Mouse (Mus musculus) limb, embryonic 15.5 days (tissue): ENCODE data around the gene Fam186a. TPM values are rescaled to one million over a fixed set of nuclear protein-coding genes. Genes with fewer than 3 reads are reported as not detected.
"Not testable (repeated sequence)": the region's sequence is repeated elsewhere in the genome, so short reads cannot be mapped to it uniquely, and the experiment has no call there.

Source experiments
- ATAC-seq: fragments of 200-750 bp; cut with Nextera tagmentation; 2 replicates; pipeline ENCODE4 v1.8.0; 2017; ENCODE audit warnings: low read depth, moderate TSS enrichment; ENCODE audit not compliant: insufficient number of reproducible peaks, low FRiP score, low TSS enrichment
- H3K27ac ChIP-seq: fragments of 300-500 bp; sonication (generic); 2 replicates; pipeline ENCODE4 v1.5.1; 2015; ENCODE audit warnings: moderate library complexity, mild to moderate bottlenecking, inconsistent platforms
- H3K27me3 ChIP-seq: fragments of 300-500 bp; sonication (generic); 2 replicates; pipeline ENCODE4 v1.6.1; 2015; ENCODE audit warnings: inconsistent platforms
- H3K36me3 ChIP-seq: fragments of 300-500 bp; sonication (generic); 2 replicates; pipeline ENCODE4 v1.6.1; 2015; ENCODE audit warnings: inconsistent platforms
- H3K4me1 ChIP-seq: fragments of 300-500 bp; sonication (generic); 2 replicates; pipeline ENCODE4 v1.6.1; 2015; ENCODE audit warnings: inconsistent platforms
- H3K4me2 ChIP-seq: fragments of 300-500 bp; sonication (generic); 2 replicates; pipeline ENCODE4 v1.6.1; 2015; ENCODE audit warnings: mild to moderate bottlenecking, inconsistent platforms
- H3K4me3 ChIP-seq: fragments of 300-500 bp; sonication (generic); 2 replicates; pipeline ENCODE4 v1.5.1; 2015; ENCODE audit warnings: mild to moderate bottlenecking, inconsistent platforms
- H3K9ac ChIP-seq: fragments of 300-500 bp; sonication (generic); 2 replicates; pipeline ENCODE4 v1.6.1; 2015; ENCODE audit warnings: inconsistent platforms
- H3K9me3 ChIP-seq: fragments of 300-500 bp; sonication (generic); 2 replicates; pipeline ENCODE4 v1.6.1; 2016; ENCODE audit warnings: inconsistent platforms
- WGBS: fragments of 180-500 bp; shearing (Covaris S2); methylation state at CpG from one replicate; pipeline ENCODE4 v1.1.7; 2015; 5-methylcytosine and 5-hydroxymethylcytosine counted together
- polyA plus RNA-seq: library from polyadenylated mRNA; unstranded; fragments of >200 nt; fragmentation: Nextera tagmentation; extraction: Ambion mirVana; gene quantifications from 2 replicates; pipeline ENCODE4 v1.2.1, GENCODE M21; 2015

Gene Fam186a
- polyA plus RNA-seq, 1 experiment from 2014 or later = not detected

- no peak for ATAC-seq
Observed at GRCm38 (mm10) chr15:99890412-99891236, 76.2 kb downstream of the Fam186a start.

GRCm38 (mm10) chr15:99889275-99889874, 77.5 kb downstream of the Fam186a start:
- Histone ChIP-seq H3K9ac (no peak overlapping the region), H3K4me2 (no peak overlapping the region), H3K9me3 (no peaks in the 10 kb centered on the region), H3K27me3 (no peaks in the 10 kb centered on the region), H3K4me1 (peaks cover 16% of the 10 kb centered on the region; the same call in 1 of the 2 replicates), H3K4me3 (no peak overlapping the region), H3K27ac (0 out of 2 replicates have a peak overlapping the region, but pooled peaks have one; percentile 2), H3K36me3 (no peaks in the 10 kb centered on the region)
- ATAC-seq = no peak
- 25% methylated on average over 8 of the region's 8 CpGs for WGBS

More at GRCm38 (mm10) chr15:99890412-99891236, 76.2 kb downstream of the Fam186a start:
- Histone ChIP-seq H3K27ac (no peak overlapping the region), H3K27me3 (no peaks in the 10 kb centered on the region), H3K4me2 (peak overlapping the region; percentile 25), H3K4me3 (no peak overlapping the region), H3K4me1 (peaks cover 16% of the 10 kb centered on the region; the same call in 1 of the 2 replicates), H3K9me3 (no peaks in the 10 kb centered on the region), H3K9ac (no peak overlapping the region), H3K36me3 (no peaks in the 10 kb centered on the region)
- WGBS = 34% methylated on average over 19 of the region's 19 CpGs

- 96% methylated on average over 2 of the region's 2 CpGs for WGBS
- H3K9ac ChIP-seq = not testable (repeated sequence)
Observed at GRCm38 (mm10) chr15:99887130-99887529, 79.7 kb downstream of the Fam186a start.

GRCm38 (mm10) chr15:99884038-99884437, 82.8 kb downstream of the Fam186a start:
- H3K36me3 ChIP-seq = no peaks in the 10 kb centered on the region
- no peaks in the 10 kb centered on the region for H3K4me1 ChIP-seq
- ATAC-seq = no peak
- no peak overlapping the region for H3K9ac ChIP-seq
- 89% methylated on average over 12 of the region's 12 CpGs for WGBS
- H3K4me3 ChIP-seq = no peak overlapping the region
- H3K9me3 ChIP-seq = no peaks in the 10 kb centered on the region
- no peaks in the 10 kb centered on the region for H3K27me3 ChIP-seq
- H3K27ac ChIP-seq = no peak overlapping the region
- no peak overlapping the region for H3K4me2 ChIP-seq

More at GRCm38 (mm10) chr15:99887130-99887529, 79.7 kb downstream of the Fam186a start:
- not testable (repeated sequence) for ATAC-seq, H3K4me2 ChIP-seq, H3K27me3 ChIP-seq, H3K36me3 ChIP-seq, H3K27ac ChIP-seq, H3K9me3 ChIP-seq, H3K4me3 ChIP-seq
- H3K4me1 ChIP-seq = peaks cover 16% of the 10 kb centered on the region; the same call in 1 of the 2 replicates

- 90% methylated on average over 5 of the region's 5 CpGs for WGBS
- Histone ChIP-seq H3K4me3 (no peak overlapping the region), H3K36me3 (no peaks in the 10 kb centered on the region), H3K4me1 (peaks cover 15% of the 10 kb centered on the region; the same call in 1 of the 2 replicates), H3K27me3 (no peaks in the 10 kb centered on the region), H3K27ac (no peak overlapping the region), H3K4me2 (no peak overlapping the region), H3K9ac (no peak overlapping the region), H3K9me3 (no peaks in the 10 kb centered on the region)
- no peak for ATAC-seq
Observed at GRCm38 (mm10) chr15:99878541-99878940, 88.3 kb downstream of the Fam186a start.

GRCm38 (mm10) chr15:99875334-99875869, 91.5 kb downstream of the Fam186a start, which contains the start of gene Lima1:
TSS of gene Lima1 (minus strand) at chr15:99875456.
- H3K4me3 ChIP-seq = peak within 1 kb of the TSS; percentile 70

GRCm38 (mm10) chr15:99874612-99875333, 92.1 kb downstream of the Fam186a start:
- ATAC-seq = peak; percentile 44; the same call in 1 of the 2 replicates
- WGBS = 5% methylated on average over 30 of the region's 30 CpGs
- H3K9ac ChIP-seq = peak overlapping the region; percentile 65
- H3K36me3 ChIP-seq = no peaks in the 10 kb centered on the region
- peak overlapping the region; percentile 70 for H3K4me3 ChIP-seq
- no peaks in the 10 kb centered on the region for H3K9me3 ChIP-seq
- H3K4me2 ChIP-seq = peak overlapping the region; percentile 97
- no peaks in the 10 kb centered on the region for H3K27me3 ChIP-seq
- H3K27ac ChIP-seq = 0 out of 2 replicates have a peak overlapping the region, but pooled peaks have one; percentile 18
- H3K4me1 ChIP-seq = peaks cover 15% of the 10 kb centered on the region; the same call in 1 of the 2 replicates

More at GRCm38 (mm10) chr15:99875334-99875869, 91.5 kb downstream of the Fam186a start, which contains the start of gene Lima1:
- H3K9me3 ChIP-seq = no peaks in the 10 kb centered on the region
- no peaks in the 10 kb centered on the region for H3K27me3 ChIP-seq
- no peaks in the 10 kb centered on the region for H3K36me3 ChIP-seq
- WGBS = 1% methylated on average over 36 of the region's 38 CpGs
- H3K9ac ChIP-seq = peak within 1 kb of the TSS; percentile 65
- peak; percentile 93 for ATAC-seq
- peak within 1 kb of the TSS; percentile 97 for H3K4me2 ChIP-seq
- H3K27ac ChIP-seq = 0 out of 2 replicates have a peak within 1 kb of the TSS, but pooled peaks have one; percentile 18
- peaks cover 15% of the 10 kb centered on the region; the same call in 1 of the 2 replicates for H3K4me1 ChIP-seq

GRCm38 (mm10) chr15:99872543-99872942, 94.3 kb downstream of the Fam186a start:
- Histone ChIP-seq H3K36me3 (no peaks in the 10 kb centered on the region), H3K4me2 (no peak overlapping the region), H3K27ac (no peak overlapping the region), H3K4me3 (no peak overlapping the region), H3K27me3 (no peaks in the 10 kb centered on the region), H3K9me3 (no peaks in the 10 kb centered on the region), H3K9ac (no peak overlapping the region), H3K4me1 (peaks cover 15% of the 10 kb centered on the region; the same call in 1 of the 2 replicates)
- WGBS = 87% methylated on average over 3 of the region's 3 CpGs
- no peak for ATAC-seq

Other genes starting within 250 kb of the Fam186a start
- 0.42 and 4.3 TPM in 2 replicates for gene Gpd1, start 249.5 kb downstream of the Fam186a start, polyA plus RNA-seq
- gene Cox14, start 241.4 kb downstream of the Fam186a start, polyA plus RNA-seq = 162 and 175 TPM in 2 replicates
- gene Cers5, start 194.2 kb downstream of the Fam186a start, polyA plus RNA-seq = 83.6 and 84.8 TPM in 2 replicates
- 90.2 and 91.6 TPM in 2 replicates for gene Lima1, start 91.6 kb downstream of the Fam186a start, polyA plus RNA-seq
- gene Larp4, start 3.0 kb upstream of the Fam186a start, polyA plus RNA-seq = 26.3 and 27.2 TPM in 2 replicates
- gene Dip2b, start 71.6 kb upstream of the Fam186a start, polyA plus RNA-seq = 9.8 and 11.3 TPM in 2 replicates